ENCODE assay signal across 8 mouse cellular contexts in the genomic region with DNA sequence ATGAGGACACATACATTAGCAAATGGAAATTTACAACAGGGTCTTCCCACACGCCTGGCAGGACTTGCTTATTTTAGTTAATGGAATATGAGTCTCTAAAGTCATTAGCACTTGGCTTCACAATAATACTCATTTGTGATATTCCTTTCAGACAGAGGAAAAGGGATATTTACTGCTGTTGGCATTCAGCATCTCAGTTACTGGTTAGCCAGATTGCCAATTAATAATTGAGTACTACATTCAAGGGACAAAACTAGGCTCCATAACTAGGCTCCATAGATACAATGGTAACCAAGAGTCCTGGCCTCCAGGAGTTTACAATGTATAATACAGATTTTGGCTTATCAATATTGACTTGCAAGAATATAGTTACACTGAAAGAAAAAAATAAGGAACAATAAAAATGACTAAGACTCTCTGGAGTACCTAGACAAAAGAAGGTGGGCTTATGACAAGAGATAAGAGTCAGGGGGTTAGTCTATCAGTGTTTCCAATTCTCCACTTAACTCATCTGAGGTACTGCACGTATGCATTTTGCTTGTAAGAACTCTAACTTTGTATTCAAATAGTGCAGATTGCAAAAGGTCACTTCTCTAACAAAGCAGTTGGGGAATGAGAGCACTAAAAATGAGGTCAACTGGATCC. TPM values are rescaled to one million over a fixed set of nuclear protein-coding genes. Genes with fewer than 3 reads are reported as not detected.
DNase-seq lines count a peak whose midpoint lies in the region; ATAC-seq and TF ChIP-seq lines count a peak whose summit lies in the region.

No protein-coding gene starts in this region.

- peak overlapping the region; percentile 98 for H3K27ac ChIP-seq in layer of hippocampus, adult 2 months
- no peak overlapping the region for H3K27ac ChIP-seq in embryonic facial prominence, embryonic 15.5 days (replicated peaks)
- no peak overlapping the region for H3K27ac ChIP-seq in intestine, embryonic 14.5 days (ENCODE audit: low read depth)
- H3K27ac ChIP-seq in midbrain, postnatal 0 days (ENCODE audit: low read depth, low read length) = peak overlapping the region; percentile 96; the same call in 1 of the 2 replicates
- H3K27ac ChIP-seq in thymus, adult 2 months (ENCODE audit: control insufficient read depth, insufficient read depth, low read length) = no peak overlapping the region

- DNase-seq in layer of hippocampus, adult 2 months (ENCODE audit: low spot score in 2 of 2) = no peak
- DNase-seq in layer of hippocampus, postnatal 10 days (ENCODE audit: low spot score in 2 of 2) = no peak
- no peak for DNase-seq in intestine, embryonic 14.5 days (ENCODE audit: low spot score)
- DNase-seq in midbrain, postnatal 0 days (ENCODE audit: low spot score) = no peak
- DNase-seq in thymus, adult 2 months = no peak
- DNase-seq in spleen, postnatal 4 days (ENCODE audit: low spot score in 2 of 2) = no peak
- no peak for DNase-seq in spleen, postnatal 10 days (ENCODE audit: low spot score in 2 of 2)

- no peak for ATAC-seq in embryonic facial prominence, embryonic 15.5 days (ENCODE audit: insufficient number of reproducible peaks, low FRiP score, low TSS enrichment, low read depth)
- no peak for ATAC-seq in intestine, embryonic 14.5 days (replicated peaks; ENCODE audit: low FRiP score, low TSS enrichment, low read depth)
- ATAC-seq in midbrain, postnatal 0 days (ENCODE audit: low FRiP score) = no peak

- H3K9me3 ChIP-seq in embryonic facial prominence, embryonic 15.5 days (replicated peaks) = no peaks in the 10 kb centered on the region
- no peaks in the 10 kb centered on the region for H3K9me3 ChIP-seq in intestine, embryonic 14.5 days (ENCODE audit: control insufficient read depth, low read length)
- no peaks in the 10 kb centered on the region for H3K9me3 ChIP-seq in midbrain, postnatal 0 days (ENCODE audit: low read length)

- no peak for TF ChIP-seq POLR2A in thymus, adult 2 months (IDR thresholded peaks at IDR 0.05; ENCODE audit: control insufficient read depth, extremely low read depth, insufficient read depth, low read length, poor library complexity)

- WGBS in embryonic facial prominence, embryonic 15.5 days = 65% methylated on average over 2 of the region's 2 CpGs
- WGBS in intestine, embryonic 14.5 days = 64% methylated on average over 2 of the region's 2 CpGs
- WGBS in midbrain, postnatal 0 days = 49% methylated on average over 2 of the region's 2 CpGs
- WGBS in thymus, adult 2 months = 88% methylated on average over 2 of the region's 2 CpGs

- H3K27me3 ChIP-seq in embryonic facial prominence, embryonic 15.5 days = no peaks in the 10 kb centered on the region
- no peaks in the 10 kb centered on the region for H3K27me3 ChIP-seq in intestine, embryonic 14.5 days (replicated peaks; ENCODE audit: control insufficient read depth, insufficient read depth, low read length)
- H3K27me3 ChIP-seq in midbrain, postnatal 0 days (ENCODE audit: insufficient read depth, low read length) = no peaks in the 10 kb centered on the region
- no peaks in the 10 kb centered on the region for H3K27me3 ChIP-seq in thymus, adult 2 months (ENCODE audit: control insufficient read depth, insufficient read depth, low read length)

- H3K36me3 ChIP-seq in embryonic facial prominence, embryonic 15.5 days = no peaks in the 10 kb centered on the region
- no peaks in the 10 kb centered on the region for H3K36me3 ChIP-seq in intestine, embryonic 14.5 days (ENCODE audit: control insufficient read depth, insufficient read depth, low read length)
- H3K36me3 ChIP-seq in midbrain, postnatal 0 days (ENCODE audit: insufficient read depth, low read length) = no peaks in the 10 kb centered on the region
- H3K36me3 ChIP-seq in thymus, adult 2 months (ENCODE audit: control insufficient read depth, insufficient read depth, low read length) = no peaks in the 10 kb centered on the region

- peaks cover 43% of the 10 kb centered on the region for H3K4me1 ChIP-seq in embryonic facial prominence, embryonic 15.5 days
- peaks cover 27% of the 10 kb centered on the region for H3K4me1 ChIP-seq in intestine, embryonic 14.5 days (replicated peaks; ENCODE audit: control insufficient read depth, insufficient read depth, low read length)
- H3K4me1 ChIP-seq in midbrain, postnatal 0 days (ENCODE audit: insufficient read depth, low read length) = peaks cover 21% of the 10 kb centered on the region
- peaks cover 9% of the 10 kb centered on the region for H3K4me1 ChIP-seq in thymus, adult 2 months (replicated peaks; ENCODE audit: control insufficient read depth, insufficient read depth, low read length)

- peak overlapping the region; percentile 65 for H3K4me2 ChIP-seq in embryonic facial prominence, embryonic 15.5 days (replicated peaks)
- H3K4me2 ChIP-seq in intestine, embryonic 14.5 days (ENCODE audit: low read length) = peak overlapping the region; percentile 89
- H3K4me2 ChIP-seq in midbrain, postnatal 0 days (ENCODE audit: low read depth, low read length, poor library complexity, severe bottlenecking) = peak overlapping the region; percentile 76

- no peak for TF ChIP-seq CTCF in layer of hippocampus, adult 2 months (conservative IDR thresholded peaks at IDR 0.05)
- no peak for TF ChIP-seq CTCF in midbrain, postnatal 0 days (IDR thresholded peaks at IDR 0.05)
- no peak for TF ChIP-seq CTCF in thymus, adult 2 months (IDR thresholded peaks at IDR 0.05; ENCODE audit: borderline replicate concordance, control insufficient read depth, extremely low read depth, insufficient read depth, low read length, poor library complexity)

- H3K4me3 ChIP-seq in layer of hippocampus, adult 2 months = peak overlapping the region; percentile 93
- H3K4me3 ChIP-seq in embryonic facial prominence, embryonic 15.5 days (replicated peaks) = peak overlapping the region; percentile 89
- H3K4me3 ChIP-seq in intestine, embryonic 14.5 days (ENCODE audit: low read depth, low read length) = peak overlapping the region; percentile 92
- peak overlapping the region; percentile 67 for H3K4me3 ChIP-seq in midbrain, postnatal 0 days (ENCODE audit: low read depth, low read length)
- H3K4me3 ChIP-seq in thymus, adult 2 months (ENCODE audit: control insufficient read depth, insufficient read depth, low read length) = no peak overlapping the region

- H3K9ac ChIP-seq in embryonic facial prominence, embryonic 15.5 days = no peak overlapping the region
- peak overlapping the region; percentile 98; the same call in 1 of the 2 replicates for H3K9ac ChIP-seq in intestine, embryonic 14.5 days (ENCODE audit: low read length)
- H3K9ac ChIP-seq in midbrain, postnatal 0 days (replicated peaks; ENCODE audit: low read length, poor library complexity, severe bottlenecking) = peak overlapping the region; percentile 86

RNA-seq across cellular contexts. Expression of gene Ahcyl1, which starts 2.0 kb away (rescaled TPM):
- 100 to 1,000 TPM; 338 to 346 TPM for total RNA-seq in layer of hippocampus, adult 2 months (2021)
- 100 to 1,000 TPM; 268 to 272 TPM for total RNA-seq in layer of hippocampus, postnatal 10 days (2021)
- 81.1 and 85.2 TPM in 2 replicates for polyA plus RNA-seq in embryonic facial prominence, embryonic 15.5 days (2015; fragmentation: Nextera tagmentation; extraction: Ambion mirVana)
- 95.0 and 104 TPM in 2 replicates for polyA plus RNA-seq in intestine, embryonic 14.5 days (2014; fragmentation: Nextera tagmentation; extraction: Ambion mirVana)
- 65.9 and 76.0 TPM in 2 replicates for total RNA-seq in midbrain, postnatal 0 days (2014; rRNA removed)
- 109 and 111 TPM in 2 replicates for polyA plus RNA-seq in midbrain, postnatal 0 days (2015; fragmentation: Nextera tagmentation; extraction: Ambion mirVana)
- polyA plus RNA-seq in thymus, adult 2 months (2012; rRNA removed) = 54.4 and 61.2 TPM in 2 replicates

Comparison
In these comparisons a context has a peak if more than half of its experiments do, and no peak if none do; other contexts are left out.
1. H3K27ac ChIP-seq: peak in layer of hippocampus, adult 2 months (single experiment) and midbrain, postnatal 0 days (single experiment); none in embryonic facial prominence, embryonic 15.5 days (single experiment), intestine, embryonic 14.5 days (single experiment) and thymus, adult 2 months (single experiment).
2. Peak in every context shown above with its lines, with median percentiles within 50 percentile points of each other: H3K4me2 ChIP-seq.